Mouse (Mus musculus): Measurements from ENCODE around the gene Syce2. TPM values are rescaled to one million over a fixed set of nuclear protein-coding genes. Genes with fewer than 3 reads are reported as not detected.
"Not testable (repeated sequence)": the region's sequence is repeated elsewhere in the genome, so short reads cannot be mapped to it uniquely, and the experiment has no call there.

Gene Syce2
- total and polyA plus RNA-seq, 3 experiments = 261 to 370 (median 319) TPM

GRCm38 (mm10) chr8:84904351-84904750 is 32.4 kb downstream of the Syce2 start:
- Histone ChIP-seq H3K9me3 (replicated peaks) (no peaks in the 10 kb centered on the region), H3K4me1 (ENCODE audit: insufficient read depth, low read depth, low read length) (peaks cover 63% of the 10 kb centered on the region), H3K4me3 (ENCODE audit: low read depth, low read length) (peak overlapping the region; percentile 38; the same call in 1 of the 2 replicates), H3K36me3 (replicated peaks) (peaks cover 53% of the 10 kb centered on the region), H3K27me3 (ENCODE audit: insufficient read depth, low read length) (no peaks in the 10 kb centered on the region)
- TF ChIP-seq CTCF (IDR thresholded peaks at IDR 0.05; ENCODE audit: low read depth, low read length) (no peak), GATA2 (IDR thresholded peaks at IDR 0.05; ENCODE audit: borderline replicate concordance, low read depth, low read length) (no peak)
- no peak for ATAC-seq (ENCODE audit: extremely low read depth, insufficient number of reproducible peaks, low FRiP score, poor library complexity, severe bottlenecking)
- DNase-seq (ENCODE audit: low spot score) = no peak

- peaks cover 63% of the 10 kb centered on the region for H3K4me1 ChIP-seq (ENCODE audit: insufficient read depth, low read depth, low read length)
- no peak for ATAC-seq (ENCODE audit: extremely low read depth, insufficient number of reproducible peaks, low FRiP score, poor library complexity, severe bottlenecking)
These were observed 35.1 kb downstream of the Syce2 start for GRCm38 (mm10) chr8:84907037-84907436.

GRCm38 (mm10) chr8:84907493-84907892 is 35.6 kb downstream of the Syce2 start:
- TF ChIP-seq GATA2 (IDR thresholded peaks at IDR 0.05; ENCODE audit: borderline replicate concordance, low read depth, low read length) (no peak), CTCF (IDR thresholded peaks at IDR 0.05; ENCODE audit: low read depth, low read length) (no peak), POLR2AphosphoS5 (IDR thresholded peaks at IDR 0.05; ENCODE audit: insufficient replicate concordance, low read depth, low read length) (no peak), GATA1 (IDR thresholded peaks at IDR 0.05; ENCODE audit: borderline replicate concordance, low read length) (no peak), TAL1 (conservative IDR thresholded peaks at IDR 0.05; ENCODE audit: low read depth, low read length) (no peak)
- no peak overlapping the region for H3K4me3 ChIP-seq (ENCODE audit: low read depth, low read length)
- peaks cover 67% of the 10 kb centered on the region for H3K4me1 ChIP-seq (ENCODE audit: insufficient read depth, low read depth, low read length)
- H3K27me3 ChIP-seq (ENCODE audit: insufficient read depth, low read length) = no peaks in the 10 kb centered on the region
- no peak for DNase-seq (ENCODE audit: low spot score)
- H3K9me3 ChIP-seq (replicated peaks) = no peaks in the 10 kb centered on the region
- H3K36me3 ChIP-seq (replicated peaks) = peaks cover 80% of the 10 kb centered on the region
- no peak for ATAC-seq (ENCODE audit: extremely low read depth, insufficient number of reproducible peaks, low FRiP score, poor library complexity, severe bottlenecking)

More at GRCm38 (mm10) chr8:84907037-84907436, 35.1 kb downstream of the Syce2 start:
- Histone ChIP-seq H3K9me3 (replicated peaks) (no peaks in the 10 kb centered on the region), H3K36me3 (replicated peaks) (peaks cover 76% of the 10 kb centered on the region), H3K4me3 (ENCODE audit: low read depth, low read length) (no peak overlapping the region), H3K27me3 (ENCODE audit: insufficient read depth, low read length) (no peaks in the 10 kb centered on the region)
- DNase-seq (ENCODE audit: low spot score) = no peak
- TF ChIP-seq GATA1 (IDR thresholded peaks at IDR 0.05; ENCODE audit: borderline replicate concordance, low read length) (no peak), TAL1 (conservative IDR thresholded peaks at IDR 0.05; ENCODE audit: low read depth, low read length) (no peak), GATA2 (IDR thresholded peaks at IDR 0.05; ENCODE audit: borderline replicate concordance, low read depth, low read length) (no peak), CTCF (IDR thresholded peaks at IDR 0.05; ENCODE audit: low read depth, low read length) (no peak), POLR2AphosphoS5 (IDR thresholded peaks at IDR 0.05; ENCODE audit: insufficient replicate concordance, low read depth, low read length) (no peak)

DNA sequence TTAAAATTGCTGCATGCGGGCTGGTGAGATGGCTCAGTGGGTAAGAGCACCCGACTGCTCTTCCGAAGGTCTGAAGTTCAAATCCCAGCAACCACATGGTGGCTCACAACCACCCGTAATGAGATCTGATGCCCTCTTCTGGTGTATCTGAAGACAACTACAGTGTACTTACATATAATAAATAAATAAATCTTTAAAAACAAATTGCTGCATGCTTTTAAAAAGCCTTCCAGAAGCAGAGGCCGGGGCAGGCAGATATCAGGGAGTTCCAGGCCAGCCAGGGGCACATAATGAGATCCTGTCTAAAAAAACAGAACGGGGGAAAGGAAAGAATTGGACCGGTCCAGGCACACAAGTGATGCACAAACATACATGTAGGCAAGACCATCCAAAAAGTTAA is 36.1 kb downstream of the Syce2 start:
- not testable (repeated sequence) for DNase-seq (ENCODE audit: low spot score); H3K27me3 ChIP-seq (ENCODE audit: insufficient read depth, low read length); ATAC-seq (ENCODE audit: extremely low read depth, insufficient number of reproducible peaks, low FRiP score, poor library complexity, severe bottlenecking); H3K9me3 ChIP-seq (replicated peaks)
- peak overlapping the region; percentile 74; the same call in 1 of the 2 replicates for H3K4me3 ChIP-seq (ENCODE audit: low read depth, low read length)
- peaks cover 81% of the 10 kb centered on the region for H3K36me3 ChIP-seq (replicated peaks)
- peaks cover 72% of the 10 kb centered on the region for H3K4me1 ChIP-seq (ENCODE audit: insufficient read depth, low read depth, low read length)

- Histone ChIP-seq H3K9me3 (replicated peaks) (no peaks in the 10 kb centered on the region), H3K4me3 (ENCODE audit: low read depth, low read length) (peak within 1 kb of the TSS; percentile 74), H3K36me3 (replicated peaks) (peaks cover 77% of the 10 kb centered on the region), H3K27me3 (ENCODE audit: insufficient read depth, low read length) (no peaks in the 10 kb centered on the region), H3K4me1 (ENCODE audit: insufficient read depth, low read depth, low read length) (peaks cover 74% of the 10 kb centered on the region)
- peak; percentile 89 for ATAC-seq (ENCODE audit: extremely low read depth, insufficient number of reproducible peaks, low FRiP score, poor library complexity, severe bottlenecking)
- peak; percentile 94 for DNase-seq (ENCODE audit: low spot score)
- TF ChIP-seq GATA1 (IDR thresholded peaks at IDR 0.05; ENCODE audit: borderline replicate concordance, low read length) (no peak), POLR2AphosphoS5 (IDR thresholded peaks at IDR 0.05; ENCODE audit: insufficient replicate concordance, low read depth, low read length) (no peak), TAL1 (conservative IDR thresholded peaks at IDR 0.05; ENCODE audit: low read depth, low read length) (no peak), GATA2 (IDR thresholded peaks at IDR 0.05; ENCODE audit: borderline replicate concordance, low read depth, low read length) (no peak), CTCF (IDR thresholded peaks at IDR 0.05; ENCODE audit: low read depth, low read length) (no peak)
These were observed 36.7 kb downstream of the Syce2 start, which contains the start of gene Dnase2a for GRCm38 (mm10) chr8:84908421-84909161. Gene Dnase2a, plus strand, starts transcription at chr8:84908560.

GRCm38 (mm10) chr8:84909162-84909767 is 37.4 kb downstream of the Syce2 start:
- Histone ChIP-seq H3K36me3 (replicated peaks) (peaks cover 76% of the 10 kb centered on the region), H3K4me1 (ENCODE audit: insufficient read depth, low read depth, low read length) (peaks cover 74% of the 10 kb centered on the region), H3K4me3 (ENCODE audit: low read depth, low read length) (peak overlapping the region; percentile 74), H3K27me3 (ENCODE audit: insufficient read depth, low read length) (no peaks in the 10 kb centered on the region), H3K9me3 (replicated peaks) (no peaks in the 10 kb centered on the region)
- TF ChIP-seq GATA1 (IDR thresholded peaks at IDR 0.05; ENCODE audit: borderline replicate concordance, low read length) (no peak), POLR2AphosphoS5 (IDR thresholded peaks at IDR 0.05; ENCODE audit: insufficient replicate concordance, low read depth, low read length) (peak; percentile 65; the same call in 1 of the 2 replicates)
- DNase-seq (ENCODE audit: low spot score) (no peak), ATAC-seq (ENCODE audit: extremely low read depth, insufficient number of reproducible peaks, low FRiP score, poor library complexity, severe bottlenecking) (no peak)
